Mouse (Mus musculus): ENCODE data around the gene 4930426L09Rik. TPM values are rescaled to one million over a fixed set of nuclear protein-coding genes. Genes with fewer than 3 reads are reported as not detected.
A peak's percentile ranks its signal among the peaks of the same experiment; 100 is the strongest.

The 4930426L09Rik gene
- polyA plus RNA-seq, 1 experiment from 2014 or later: 0.48 TPM

- no peak overlapping the region for H3K9ac ChIP-seq (ENCODE audit: low read depth, low read length)
- DNase-seq (ENCODE audit: low spot score): no peak
- H3K27ac ChIP-seq (ENCODE audit: low read depth, low read length): peak overlapping the region; percentile 60
- H3K4me2 ChIP-seq: peak overlapping the region; percentile 30
- no peaks in the 10 kb centered on the region for H3K27me3 ChIP-seq (replicated peaks; ENCODE audit: control insufficient read depth, insufficient read depth, low read length)
- H3K4me3 ChIP-seq (ENCODE audit: low read depth, low read length): no peak overlapping the region
- no peaks in the 10 kb centered on the region for H3K36me3 ChIP-seq (ENCODE audit: control insufficient read depth, insufficient read depth, low read length)
- peaks cover 78% of the 10 kb centered on the region for H3K4me1 ChIP-seq (replicated peaks; ENCODE audit: control insufficient read depth, insufficient read depth, low read length)
- peak; percentile 15; the same call in 1 of the 2 replicates for ATAC-seq (replicated peaks; ENCODE audit: low FRiP score)
- WGBS: 72% methylated on average over 7 of the region's 7 CpGs
- H3K9me3 ChIP-seq (ENCODE audit: control insufficient read depth, low read length): no peaks in the 10 kb centered on the region
Measured at GRCm38 (mm10) chr2:18957459-18957858, 40.7 kb upstream of the 4930426L09Rik start.

- no peaks in the 10 kb centered on the region for H3K9me3 ChIP-seq (ENCODE audit: control insufficient read depth, low read length)
- H3K27ac ChIP-seq (ENCODE audit: low read depth, low read length): peak overlapping the region; percentile 6; the same call in 1 of the 2 replicates
- no peak for ATAC-seq (replicated peaks; ENCODE audit: low FRiP score)
- peaks cover 72% of the 10 kb centered on the region for H3K4me1 ChIP-seq (replicated peaks; ENCODE audit: control insufficient read depth, insufficient read depth, low read length)
- no peaks in the 10 kb centered on the region for H3K36me3 ChIP-seq (ENCODE audit: control insufficient read depth, insufficient read depth, low read length)
- H3K4me2 ChIP-seq: no peak overlapping the region
- H3K9ac ChIP-seq (ENCODE audit: low read depth, low read length): no peak overlapping the region
- 80% methylated on average over 9 of the region's 9 CpGs for WGBS
- DNase-seq (ENCODE audit: low spot score): no peak
- no peak overlapping the region for H3K4me3 ChIP-seq (ENCODE audit: low read depth, low read length)
- H3K27me3 ChIP-seq (replicated peaks; ENCODE audit: control insufficient read depth, insufficient read depth, low read length): no peaks in the 10 kb centered on the region
Measured at GRCm38 (mm10) chr2:18958044-18958443, 40.1 kb upstream of the 4930426L09Rik start.

GRCm38 (mm10) chr2:18958501-18958900 is 39.6 kb upstream of the 4930426L09Rik start:
- Histone ChIP-seq H3K9ac (ENCODE audit: low read depth, low read length) (no peak overlapping the region), H3K27me3 (replicated peaks; ENCODE audit: control insufficient read depth, insufficient read depth, low read length) (no peaks in the 10 kb centered on the region), H3K4me2 (no peak overlapping the region), H3K36me3 (ENCODE audit: control insufficient read depth, insufficient read depth, low read length) (no peaks in the 10 kb centered on the region), H3K27ac (ENCODE audit: low read depth, low read length) (no peak overlapping the region), H3K9me3 (ENCODE audit: control insufficient read depth, low read length) (no peaks in the 10 kb centered on the region), H3K4me1 (replicated peaks; ENCODE audit: control insufficient read depth, insufficient read depth, low read length) (peaks cover 70% of the 10 kb centered on the region), H3K4me3 (ENCODE audit: low read depth, low read length) (no peak overlapping the region)
- 77% methylated on average over 5 of the region's 5 CpGs for WGBS
- DNase-seq (ENCODE audit: low spot score): no peak
- ATAC-seq (replicated peaks; ENCODE audit: low FRiP score): no peak

- no peak overlapping the region for H3K27ac ChIP-seq (ENCODE audit: low read depth, low read length)
- no peaks in the 10 kb centered on the region for H3K27me3 ChIP-seq (replicated peaks; ENCODE audit: control insufficient read depth, insufficient read depth, low read length)
- H3K9me3 ChIP-seq (ENCODE audit: control insufficient read depth, low read length): no peaks in the 10 kb centered on the region
- H3K4me1 ChIP-seq (replicated peaks; ENCODE audit: control insufficient read depth, insufficient read depth, low read length): peaks cover 67% of the 10 kb centered on the region
- H3K4me2 ChIP-seq: 0 out of 2 replicates have a peak overlapping the region, but pooled peaks have one; percentile 17
- DNase-seq (ENCODE audit: low spot score): no peak
- WGBS: 67% methylated on average over 6 of the region's 6 CpGs
- no peaks in the 10 kb centered on the region for H3K36me3 ChIP-seq (ENCODE audit: control insufficient read depth, insufficient read depth, low read length)
- no peak for ATAC-seq (replicated peaks; ENCODE audit: low FRiP score)
- no peak overlapping the region for H3K9ac ChIP-seq (ENCODE audit: low read depth, low read length)
- no peak overlapping the region for H3K4me3 ChIP-seq (ENCODE audit: low read depth, low read length)
Measured at GRCm38 (mm10) chr2:18959008-18959407, 39.1 kb upstream of the 4930426L09Rik start.

GRCm38 (mm10) chr2:18959558-18959957 is 38.6 kb upstream of the 4930426L09Rik start:
- no peak overlapping the region for H3K4me2 ChIP-seq
- DNase-seq (ENCODE audit: low spot score): no peak
- no peaks in the 10 kb centered on the region for H3K36me3 ChIP-seq (ENCODE audit: control insufficient read depth, insufficient read depth, low read length)
- H3K27ac ChIP-seq (ENCODE audit: low read depth, low read length): peak overlapping the region; percentile 9; the same call in 1 of the 2 replicates
- peaks cover 65% of the 10 kb centered on the region for H3K4me1 ChIP-seq (replicated peaks; ENCODE audit: control insufficient read depth, insufficient read depth, low read length)
- no peaks in the 10 kb centered on the region for H3K9me3 ChIP-seq (ENCODE audit: control insufficient read depth, low read length)
- 82% methylated on average over 5 of the region's 5 CpGs for WGBS
- H3K9ac ChIP-seq (ENCODE audit: low read depth, low read length): no peak overlapping the region
- no peaks in the 10 kb centered on the region for H3K27me3 ChIP-seq (replicated peaks; ENCODE audit: control insufficient read depth, insufficient read depth, low read length)
- ATAC-seq (replicated peaks; ENCODE audit: low FRiP score): no peak
- no peak overlapping the region for H3K4me3 ChIP-seq (ENCODE audit: low read depth, low read length)

GRCm38 (mm10) chr2:18960376-18960973 is 37.7 kb upstream of the 4930426L09Rik start:
- Histone ChIP-seq H3K9me3 (ENCODE audit: control insufficient read depth, low read length) (no peaks in the 10 kb centered on the region), H3K4me3 (ENCODE audit: low read depth, low read length) (no peak overlapping the region), H3K9ac (ENCODE audit: low read depth, low read length) (no peak overlapping the region), H3K4me1 (replicated peaks; ENCODE audit: control insufficient read depth, insufficient read depth, low read length) (peaks cover 56% of the 10 kb centered on the region), H3K27me3 (replicated peaks; ENCODE audit: control insufficient read depth, insufficient read depth, low read length) (no peaks in the 10 kb centered on the region), H3K27ac (ENCODE audit: low read depth, low read length) (no peak overlapping the region), H3K4me2 (no peak overlapping the region), H3K36me3 (ENCODE audit: control insufficient read depth, insufficient read depth, low read length) (no peaks in the 10 kb centered on the region)
- ATAC-seq (replicated peaks; ENCODE audit: low FRiP score): no peak
- DNase-seq (ENCODE audit: low spot score): no peak
- 64% methylated on average over 7 of the region's 7 CpGs for WGBS

GRCm38 (mm10) chr2:18962502-18962901 is 35.6 kb upstream of the 4930426L09Rik start:
- Histone ChIP-seq H3K36me3 (ENCODE audit: control insufficient read depth, insufficient read depth, low read length) (no peaks in the 10 kb centered on the region), H3K27me3 (replicated peaks; ENCODE audit: control insufficient read depth, insufficient read depth, low read length) (no peaks in the 10 kb centered on the region), H3K9me3 (ENCODE audit: control insufficient read depth, low read length) (no peaks in the 10 kb centered on the region), H3K4me2 (no peak overlapping the region), H3K27ac (ENCODE audit: low read depth, low read length) (no peak overlapping the region), H3K9ac (ENCODE audit: low read depth, low read length) (no peak overlapping the region), H3K4me1 (replicated peaks; ENCODE audit: control insufficient read depth, insufficient read depth, low read length) (peaks cover 37% of the 10 kb centered on the region), H3K4me3 (ENCODE audit: low read depth, low read length) (no peak overlapping the region)
- DNase-seq (ENCODE audit: low spot score) (no peak), ATAC-seq (replicated peaks; ENCODE audit: low FRiP score) (no peak)
- WGBS: 64% methylated on average over 3 of the region's 3 CpGs

- H3K36me3 ChIP-seq (ENCODE audit: control insufficient read depth, insufficient read depth, low read length): no peaks in the 10 kb centered on the region
- WGBS: 78% methylated on average over 13 of the region's 13 CpGs
- H3K4me3 ChIP-seq (ENCODE audit: low read depth, low read length): no peak overlapping the region
- H3K4me2 ChIP-seq: no peak overlapping the region
- peaks cover 34% of the 10 kb centered on the region for H3K4me1 ChIP-seq (replicated peaks; ENCODE audit: control insufficient read depth, insufficient read depth, low read length)
- 0 out of 2 replicates have a peak, but pooled peaks have one; percentile 6 for ATAC-seq (replicated peaks; ENCODE audit: low FRiP score)
- H3K9me3 ChIP-seq (ENCODE audit: control insufficient read depth, low read length): no peaks in the 10 kb centered on the region
- H3K27ac ChIP-seq (ENCODE audit: low read depth, low read length): no peak overlapping the region
- no peak overlapping the region for H3K9ac ChIP-seq (ENCODE audit: low read depth, low read length)
- no peak for DNase-seq (ENCODE audit: low spot score)
- no peaks in the 10 kb centered on the region for H3K27me3 ChIP-seq (replicated peaks; ENCODE audit: control insufficient read depth, insufficient read depth, low read length)
Measured at GRCm38 (mm10) chr2:18963286-18964040, 34.7 kb upstream of the 4930426L09Rik start.

GRCm38 (mm10) chr2:18965108-18965507 is 33.0 kb upstream of the 4930426L09Rik start:
- Histone ChIP-seq H3K4me3 (ENCODE audit: low read depth, low read length) (no peak overlapping the region), H3K4me1 (replicated peaks; ENCODE audit: control insufficient read depth, insufficient read depth, low read length) (peaks cover 37% of the 10 kb centered on the region), H3K9me3 (ENCODE audit: control insufficient read depth, low read length) (no peaks in the 10 kb centered on the region), H3K27ac (ENCODE audit: low read depth, low read length) (no peak overlapping the region), H3K36me3 (ENCODE audit: control insufficient read depth, insufficient read depth, low read length) (no peaks in the 10 kb centered on the region), H3K9ac (ENCODE audit: low read depth, low read length) (no peak overlapping the region), H3K27me3 (replicated peaks; ENCODE audit: control insufficient read depth, insufficient read depth, low read length) (no peaks in the 10 kb centered on the region), H3K4me2 (no peak overlapping the region)
- 80% methylated on average over 3 of the region's 3 CpGs for WGBS
- ATAC-seq (replicated peaks; ENCODE audit: low FRiP score) (no peak), DNase-seq (ENCODE audit: low spot score) (no peak)
